Mouse (Mus musculus) embryonic facial prominence, embryonic 14.5 days (tissue): ENCODE data around the gene Perm1. TPM values are rescaled to one million over a fixed set of nuclear protein-coding genes. Genes with fewer than 3 reads are reported as not detected.

ENCODE experiments used
- ATAC-seq: fragments of 200-750 bp; cut with Nextera tagmentation; 2 replicates; pipeline ENCODE4 v1.8.0; 2017; ENCODE audit warnings: low read depth, moderate number of reproducible peaks, moderate TSS enrichment
- DNase-seq: peaks from one replicate; pipeline ENCODE4 v3.0.0-alpha.2; 2015; ENCODE audit warnings: low spot score
- H3K27ac ChIP-seq: fragments of 300-500 bp; sonication (generic); replicated peaks from 2 replicates; pipeline ENCODE4 v1.5.1; 2014; ENCODE audit warnings: low read depth, mild to moderate bottlenecking, low read length, moderate library complexity
- H3K27me3 ChIP-seq: fragments of 300-500 bp; sonication (generic); replicated peaks from 2 replicates; pipeline ENCODE4 v1.6.1; 2014; ENCODE audit warnings: low read length; ENCODE audit not compliant: control insufficient read depth, insufficient read depth
- H3K36me3 ChIP-seq: fragments of 300-500 bp; sonication (generic); 2 replicates; pipeline ENCODE4 v1.6.1; 2014; ENCODE audit warnings: low read length, mixed read lengths; ENCODE audit not compliant: control insufficient read depth, insufficient read depth
- H3K4me1 ChIP-seq: fragments of 300-500 bp; sonication (generic); 2 replicates; pipeline ENCODE4 v1.6.1; 2014; ENCODE audit warnings: antibody characterized with exemption, low read length; ENCODE audit not compliant: control insufficient read depth, insufficient read depth
- H3K4me2 ChIP-seq: fragments of 300-500 bp; sonication (generic); 2 replicates; pipeline ENCODE4 v1.6.1; 2014; ENCODE audit warnings: low read depth, mild to moderate bottlenecking, low read length, moderate library complexity, mixed read lengths
- H3K4me3 ChIP-seq: fragments of 300-500 bp; sonication (generic); 2 replicates; pipeline ENCODE4 v1.5.1; 2014; ENCODE audit warnings: low read depth, mild to moderate bottlenecking, low read length
- H3K9ac ChIP-seq: fragments of 300-500 bp; sonication (generic); 2 replicates; pipeline ENCODE4 v1.6.1; 2014; ENCODE audit warnings: low read depth, mild to moderate bottlenecking, low read length, moderate library complexity, mixed read lengths
- H3K9me3 ChIP-seq: fragments of 300-500 bp; sonication (generic); 2 replicates; pipeline ENCODE4 v1.6.1; 2016; ENCODE audit warnings: low read length; ENCODE audit not compliant: control insufficient read depth
- WGBS: fragments of 180-500 bp; shearing (Covaris S2); extraction: QIAGEN DNeasy Blood & Tissue Kit; methylation state at CpG from one replicate; pipeline ENCODE4 v1.1.7; 2014; 5-methylcytosine and 5-hydroxymethylcytosine counted together
- polyA plus RNA-seq: library from polyadenylated mRNA; unstranded; fragments of >200 nt; fragmentation: Nextera tagmentation; extraction: Ambion mirVana; gene quantifications from 2 replicates; pipeline ENCODE4 v1.2.1, GENCODE M21; 2014

The Perm1 gene
- polyA plus RNA-seq, 1 experiment from 2014 or later: 2.2 TPM

- Histone ChIP-seq H3K4me1 (peaks cover 25% of the 10 kb centered on the region), H3K27me3 (no peaks in the 10 kb centered on the region), H3K27ac (peak overlapping the region; percentile 70), H3K9me3 (no peaks in the 10 kb centered on the region), H3K4me3 (peak overlapping the region; percentile 87), H3K4me2 (peak overlapping the region; percentile 98), H3K36me3 (peaks cover 28% of the 10 kb centered on the region), H3K9ac (peak overlapping the region; percentile 85)
- DNase-seq: peak; percentile 86
- WGBS: 4% methylated on average over 35 of the region's 35 CpGs
- ATAC-seq: no peak
Measured at GRCm38 (mm10) chr4:156195927-156196870, 19.5 kb upstream of the Perm1 start.

- Histone ChIP-seq H3K9me3 (no peaks in the 10 kb centered on the region), H3K27me3 (no peaks in the 10 kb centered on the region), H3K36me3 (peaks cover 20% of the 10 kb centered on the region), H3K4me2 (peak within 1 kb of the TSS; percentile 98), H3K9ac (peak within 1 kb of the TSS; percentile 85), H3K4me3 (peak within 1 kb of the TSS; percentile 87), H3K27ac (peak within 1 kb of the TSS; percentile 90), H3K4me1 (peaks cover 23% of the 10 kb centered on the region)
- DNase-seq: no peak
- WGBS: 0% methylated on average over 2 of the region's 88 CpGs
- peak; percentile 84 for ATAC-seq
Measured at GRCm38 (mm10) chr4:156197131-156197828, 18.4 kb upstream of the Perm1 start, which contains the start of gene Agrn. TSS of gene Agrn (minus strand) at chr4:156197488.

GRCm38 (mm10) chr4:156197829-156198205 lies 17.9 kb upstream of the Perm1 start:
- H3K27ac ChIP-seq: peak overlapping the region; percentile 90
- H3K4me1 ChIP-seq: peaks cover 20% of the 10 kb centered on the region
- peak; percentile 90 for ATAC-seq
- peak; percentile 92 for DNase-seq
- H3K9me3 ChIP-seq: no peaks in the 10 kb centered on the region
- peak overlapping the region; percentile 87 for H3K4me3 ChIP-seq
- WGBS: under 1% methylated on average over 7 of the region's 26 CpGs
- peaks cover 16% of the 10 kb centered on the region for H3K36me3 ChIP-seq
- H3K27me3 ChIP-seq: no peaks in the 10 kb centered on the region; the same call in 1 of the 2 replicates
- peak overlapping the region; percentile 98 for H3K4me2 ChIP-seq
- H3K9ac ChIP-seq: peak overlapping the region; percentile 70

GRCm38 (mm10) chr4:156200623-156201475 lies 14.8 kb upstream of the Perm1 start, which contains the start of gene Isg15:
TSS of gene Isg15 (minus strand) at chr4:156200818.
- Histone ChIP-seq H3K27me3 (peaks cover 16% of the 10 kb centered on the region), H3K36me3 (no peaks in the 10 kb centered on the region), H3K4me1 (peaks cover 10% of the 10 kb centered on the region; the same call in 1 of the 2 replicates), H3K9ac (no peak within 1 kb of the TSS), H3K4me3 (no peak within 1 kb of the TSS), H3K4me2 (0 out of 2 replicates have a peak within 1 kb of the TSS, but pooled peaks have one; percentile 10), H3K27ac (no peak within 1 kb of the TSS), H3K9me3 (no peaks in the 10 kb centered on the region)
- DNase-seq (peak; percentile 34), ATAC-seq (no peak)
- 54% methylated on average over 10 of the region's 10 CpGs for WGBS

- ATAC-seq (no peak), DNase-seq (no peak)
- Histone ChIP-seq H3K4me1 (0 out of 2 replicates have a peak, but pooled peaks cover 6% of the 10 kb centered on the region), H3K36me3 (no peaks in the 10 kb centered on the region), H3K27ac (no peak overlapping the region), H3K4me2 (peak overlapping the region; percentile 98), H3K27me3 (peaks cover 16% of the 10 kb centered on the region), H3K4me3 (peak overlapping the region; percentile 62), H3K9me3 (no peaks in the 10 kb centered on the region), H3K9ac (no peak overlapping the region)
- WGBS: 46% methylated on average over 12 of the region's 12 CpGs
Measured at GRCm38 (mm10) chr4:156202462-156202893, 13.2 kb upstream of the Perm1 start.

GRCm38 (mm10) chr4:156203001-156203412 lies 12.7 kb upstream of the Perm1 start, which contains the start of gene AW011738:
TSS of gene AW011738 (plus strand) at chr4:156203304.
- peak; percentile 88 for ATAC-seq
- WGBS: 0% methylated on average over 22 of the region's 39 CpGs
- Histone ChIP-seq H3K27ac (no peak within 1 kb of the TSS; the same call in 1 of the 2 replicates), H3K9me3 (no peaks in the 10 kb centered on the region), H3K4me1 (0 out of 2 replicates have a peak, but pooled peaks cover 6% of the 10 kb centered on the region), H3K9ac (peak within 1 kb of the TSS; percentile 65), H3K27me3 (peaks cover 16% of the 10 kb centered on the region), H3K4me3 (peak within 1 kb of the TSS; percentile 62), H3K36me3 (no peaks in the 10 kb centered on the region), H3K4me2 (peak within 1 kb of the TSS; percentile 98)
- peak; percentile 88 for DNase-seq

GRCm38 (mm10) chr4:156203413-156204131 lies 12.1 kb upstream of the Perm1 start:
- Histone ChIP-seq H3K9ac (peak overlapping the region; percentile 65), H3K27ac (no peak overlapping the region; the same call in 1 of the 2 replicates), H3K36me3 (no peaks in the 10 kb centered on the region), H3K4me1 (0 out of 2 replicates have a peak, but pooled peaks cover 6% of the 10 kb centered on the region), H3K27me3 (peaks cover 16% of the 10 kb centered on the region), H3K4me3 (peak overlapping the region; percentile 62), H3K9me3 (no peaks in the 10 kb centered on the region), H3K4me2 (peak overlapping the region; percentile 98)
- WGBS: under 1% methylated on average over 39 of the region's 49 CpGs
- ATAC-seq: peak; percentile 69
- no peak for DNase-seq
